Mouse (Mus musculus): ENCODE data around the gene Golph3. TPM values are rescaled to one million over a fixed set of nuclear protein-coding genes. Genes with fewer than 3 reads are reported as not detected.

Gene Golph3
- total RNA-seq (2014; rRNA removed), result 132 and 134 TPM in 2 replicates
- 59.5 and 63.6 TPM in 2 replicates for polyA plus RNA-seq (2015; fragmentation: Nextera tagmentation; extraction: Ambion mirVana)

DNA sequence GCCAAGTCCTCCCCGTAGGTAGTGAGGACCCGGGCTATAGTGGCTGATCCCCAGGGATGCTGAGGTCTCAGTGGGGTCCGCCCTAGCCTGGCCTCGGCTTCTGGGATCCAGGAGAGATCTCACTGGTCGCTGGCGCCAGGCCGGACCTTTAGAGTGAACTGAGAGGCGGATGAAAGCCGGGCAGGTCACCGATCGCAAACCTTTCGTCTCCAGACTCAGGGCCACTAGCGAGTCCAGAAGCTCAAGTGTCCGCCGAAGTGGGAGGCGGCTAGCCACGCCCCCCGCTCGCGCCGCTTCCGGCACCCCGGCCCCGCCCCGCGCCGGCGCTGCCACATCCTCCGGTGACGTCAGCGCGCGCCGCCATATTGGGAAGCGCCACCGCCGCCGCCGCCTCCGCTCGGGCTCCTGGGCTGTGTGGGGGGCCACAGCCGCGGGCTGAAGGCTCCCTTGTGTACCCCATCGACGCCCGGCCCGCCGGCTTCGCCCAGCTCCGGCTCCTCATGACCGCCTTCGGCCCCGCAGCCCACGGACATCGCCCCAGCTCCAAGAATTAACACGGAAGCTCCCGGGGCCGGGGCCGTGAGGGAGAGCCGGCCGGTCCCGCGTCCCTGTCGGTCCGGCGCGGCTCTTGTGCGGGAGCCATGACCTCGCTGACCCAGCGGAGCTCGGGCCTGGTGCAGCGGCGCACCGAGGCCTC is at the start of gene Golph3:
Gene Golph3, plus strand, starts transcription at position 360 of the 697 bp plus-strand sequence.
- peak; percentile 98 for DNase-seq (ENCODE audit: low spot score)
- WGBS, result under 1% methylated on average over 70 of the region's 74 CpGs
- no peaks in the 10 kb centered on the region for H3K27me3 ChIP-seq (ENCODE audit: insufficient read depth, low read length)
- H3K4me2 ChIP-seq (ENCODE audit: low read depth, low read length), result peak within 1 kb of the TSS; percentile 82
- H3K36me3 ChIP-seq (ENCODE audit: insufficient read depth, low read length), result no peaks in the 10 kb centered on the region
- peak within 1 kb of the TSS; percentile 96 for H3K27ac ChIP-seq
- no peak for TF ChIP-seq CTCF (IDR thresholded peaks at IDR 0.05; ENCODE audit: low read depth)
- H3K9me3 ChIP-seq (ENCODE audit: low read length), result no peaks in the 10 kb centered on the region
- peak; percentile 98 for ATAC-seq
- peak within 1 kb of the TSS; percentile 95 for H3K9ac ChIP-seq (replicated peaks; ENCODE audit: low read length)
- peak within 1 kb of the TSS; percentile 95 for H3K4me3 ChIP-seq (ENCODE audit: low read length)
- peaks cover 14% of the 10 kb centered on the region for H3K4me1 ChIP-seq (ENCODE audit: insufficient read depth, low read length)

DNA sequence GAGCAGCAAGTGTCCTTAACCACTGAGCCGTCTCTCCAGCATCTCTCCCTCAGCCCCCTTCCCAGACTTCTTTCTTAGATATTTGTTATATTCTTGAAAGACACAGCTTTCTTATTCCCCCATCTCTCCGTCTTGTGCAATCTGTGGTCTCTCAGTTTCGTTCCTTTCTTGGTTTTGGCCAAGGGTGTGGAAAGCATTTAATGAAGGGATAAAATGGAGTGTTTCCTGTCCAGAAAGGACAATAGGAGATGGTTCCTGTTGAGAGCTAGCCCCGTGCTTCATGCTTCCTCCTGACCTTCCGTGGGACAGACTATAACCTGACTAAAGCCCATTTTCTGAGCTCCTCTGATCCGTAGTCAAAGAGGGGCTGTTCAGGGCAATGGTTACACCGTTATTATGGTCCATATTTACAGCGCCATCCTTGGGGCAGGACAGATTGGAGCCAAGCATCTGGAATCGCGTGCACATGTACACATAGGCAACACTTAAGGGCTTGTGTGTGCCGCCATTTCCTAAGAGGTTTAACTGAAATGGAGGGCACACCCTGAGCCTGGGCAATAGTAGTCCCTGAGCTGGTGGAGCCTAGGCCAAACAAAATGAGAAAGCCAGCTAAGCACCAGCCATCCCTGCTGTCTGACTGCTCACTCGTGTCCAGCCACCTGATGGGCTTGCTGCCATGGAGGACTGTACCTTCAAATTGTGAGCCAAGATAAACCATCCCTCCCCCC is 47.8 kb upstream of the Golph3 start:
- peaks cover 18% of the 10 kb centered on the region for H3K36me3 ChIP-seq (ENCODE audit: insufficient read depth, low read length)
- DNase-seq (ENCODE audit: low spot score) (no peak), ATAC-seq (0 out of 2 replicates have a peak, but pooled peaks have one; percentile 35)
- TF ChIP-seq CTCF (IDR thresholded peaks at IDR 0.05; ENCODE audit: low read depth), result no peak
- H3K4me2 ChIP-seq (ENCODE audit: low read depth, low read length), result no peak overlapping the region
- H3K27me3 ChIP-seq (ENCODE audit: insufficient read depth, low read length), result no peaks in the 10 kb centered on the region
- no peaks in the 10 kb centered on the region for H3K9me3 ChIP-seq (ENCODE audit: low read length)
- no peak overlapping the region for H3K4me3 ChIP-seq (ENCODE audit: low read length)
- H3K4me1 ChIP-seq (ENCODE audit: insufficient read depth, low read length), result no peaks in the 10 kb centered on the region
- H3K9ac ChIP-seq (replicated peaks; ENCODE audit: low read length), result no peak overlapping the region
- WGBS, result 79% methylated on average over 12 of the region's 12 CpGs
- H3K27ac ChIP-seq, result no peak overlapping the region

DNA sequence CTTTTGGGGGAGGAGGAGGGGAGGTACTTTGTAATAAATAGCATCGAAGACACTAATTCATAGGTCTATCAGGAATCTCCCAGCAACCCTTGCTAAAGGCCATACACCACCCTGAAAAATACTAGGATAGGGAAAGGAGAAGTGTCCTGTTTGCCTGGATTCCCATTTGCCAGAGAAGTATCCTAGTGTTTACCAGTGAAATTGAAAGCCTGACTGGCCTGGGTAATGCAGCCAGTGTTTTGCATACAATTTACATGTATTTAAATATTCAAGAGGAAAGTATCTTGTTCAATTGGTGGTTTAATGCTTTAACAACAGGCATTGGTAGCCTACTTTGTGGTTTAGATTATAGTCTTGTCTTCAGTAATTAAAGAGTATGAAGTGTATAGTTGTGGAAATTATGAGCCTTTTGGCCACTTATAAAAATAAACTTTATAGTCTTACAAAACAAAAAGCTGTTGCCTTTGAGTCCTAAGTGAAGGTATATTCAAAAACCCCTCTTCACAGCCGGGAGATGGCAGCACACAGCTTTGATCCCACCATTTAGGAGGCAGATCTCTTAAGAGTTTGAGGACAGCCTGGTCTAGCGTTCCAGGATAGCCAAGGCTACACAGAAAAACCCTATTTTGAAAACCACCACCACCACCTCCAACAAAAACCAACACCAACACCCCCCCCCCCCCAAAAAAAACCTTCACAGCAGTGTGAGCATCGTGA is 47.0 kb upstream of the Golph3 start:
- Histone ChIP-seq H3K9me3 (ENCODE audit: low read length) (no peaks in the 10 kb centered on the region), H3K4me3 (ENCODE audit: low read length) (no peak overlapping the region), H3K4me2 (ENCODE audit: low read depth, low read length) (no peak overlapping the region), H3K9ac (replicated peaks; ENCODE audit: low read length) (no peak overlapping the region), H3K4me1 (ENCODE audit: insufficient read depth, low read length) (no peaks in the 10 kb centered on the region), H3K27me3 (ENCODE audit: insufficient read depth, low read length) (no peaks in the 10 kb centered on the region), H3K27ac (no peak overlapping the region), H3K36me3 (ENCODE audit: insufficient read depth, low read length) (peaks cover 18% of the 10 kb centered on the region)
- WGBS, result 60% methylated on average over 4 of the region's 4 CpGs
- TF ChIP-seq CTCF (IDR thresholded peaks at IDR 0.05; ENCODE audit: low read depth), result 0 out of 2 replicates have a peak, but pooled peaks have one; percentile 20
- DNase-seq (ENCODE audit: low spot score), result peak; percentile 10
- ATAC-seq, result no peak

DNA sequence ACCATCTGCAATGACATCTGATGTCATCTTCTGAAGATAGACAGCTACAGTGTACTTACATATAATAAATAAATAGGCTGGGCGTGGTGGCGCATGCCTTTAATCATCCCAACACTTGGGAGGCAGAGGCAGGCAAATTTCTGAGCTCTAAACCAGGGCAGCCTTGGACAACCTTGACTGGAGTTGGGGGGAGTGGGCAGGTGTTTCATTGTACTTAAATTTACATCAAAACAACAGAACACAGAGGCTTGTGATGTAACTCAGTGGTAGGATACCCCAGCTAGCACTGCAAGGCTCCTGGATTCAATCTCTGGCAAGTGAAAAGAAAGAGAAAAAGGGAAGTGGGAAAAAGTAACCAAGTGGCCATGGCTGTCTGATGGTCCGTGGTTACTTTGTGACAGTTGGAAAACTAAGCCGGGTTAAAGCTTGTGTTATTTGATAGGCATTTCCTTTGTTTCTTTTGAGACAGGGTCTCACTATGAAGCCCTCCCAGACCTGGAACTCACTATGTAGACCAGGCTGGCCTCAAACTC is 46.1 kb upstream of the Golph3 start:
- Histone ChIP-seq H3K9ac (replicated peaks; ENCODE audit: low read length) (no peak overlapping the region), H3K4me1 (ENCODE audit: insufficient read depth, low read length) (no peaks in the 10 kb centered on the region), H3K4me3 (ENCODE audit: low read length) (no peak overlapping the region), H3K27ac (no peak overlapping the region), H3K4me2 (ENCODE audit: low read depth, low read length) (no peak overlapping the region), H3K9me3 (ENCODE audit: low read length) (no peaks in the 10 kb centered on the region), H3K36me3 (ENCODE audit: insufficient read depth, low read length) (peaks cover 11% of the 10 kb centered on the region), H3K27me3 (ENCODE audit: insufficient read depth, low read length) (no peaks in the 10 kb centered on the region)
- DNase-seq (ENCODE audit: low spot score), result no peak
- ATAC-seq, result no peak
- WGBS, result 81% methylated on average over 4 of the region's 4 CpGs
- no peak for TF ChIP-seq CTCF (IDR thresholded peaks at IDR 0.05; ENCODE audit: low read depth)

DNA sequence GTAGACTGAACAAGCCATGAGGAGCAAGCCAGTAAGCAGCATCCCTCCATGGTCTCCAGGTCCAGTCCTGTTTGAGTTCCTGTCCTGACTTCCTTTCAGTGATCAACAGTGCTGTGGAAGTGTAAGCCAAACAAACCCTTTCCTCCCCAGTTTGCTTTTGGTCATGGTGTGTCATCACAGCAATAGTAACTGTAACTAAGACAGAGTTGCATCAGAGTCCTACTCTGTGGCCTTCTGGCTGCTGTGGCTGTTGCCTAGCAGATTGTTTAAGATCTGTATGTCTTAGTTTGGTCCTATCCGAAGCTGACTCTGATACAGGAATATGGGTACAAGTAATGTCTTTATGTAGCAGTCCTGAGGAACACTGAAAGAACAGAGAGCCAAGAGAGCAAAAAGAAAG is 41.4 kb upstream of the Golph3 start:
- 97% methylated on average over 1 of the region's 1 CpGs for WGBS
- Histone ChIP-seq H3K9me3 (ENCODE audit: low read length) (no peaks in the 10 kb centered on the region), H3K4me3 (ENCODE audit: low read length) (no peak overlapping the region), H3K36me3 (ENCODE audit: insufficient read depth, low read length) (no peaks in the 10 kb centered on the region), H3K4me2 (ENCODE audit: low read depth, low read length) (no peak overlapping the region), H3K9ac (replicated peaks; ENCODE audit: low read length) (no peak overlapping the region), H3K27ac (no peak overlapping the region), H3K27me3 (ENCODE audit: insufficient read depth, low read length) (no peaks in the 10 kb centered on the region), H3K4me1 (ENCODE audit: insufficient read depth, low read length) (no peaks in the 10 kb centered on the region)
- DNase-seq (ENCODE audit: low spot score) (no peak), ATAC-seq (no peak)
- no peak for TF ChIP-seq CTCF (IDR thresholded peaks at IDR 0.05; ENCODE audit: low read depth)

DNA sequence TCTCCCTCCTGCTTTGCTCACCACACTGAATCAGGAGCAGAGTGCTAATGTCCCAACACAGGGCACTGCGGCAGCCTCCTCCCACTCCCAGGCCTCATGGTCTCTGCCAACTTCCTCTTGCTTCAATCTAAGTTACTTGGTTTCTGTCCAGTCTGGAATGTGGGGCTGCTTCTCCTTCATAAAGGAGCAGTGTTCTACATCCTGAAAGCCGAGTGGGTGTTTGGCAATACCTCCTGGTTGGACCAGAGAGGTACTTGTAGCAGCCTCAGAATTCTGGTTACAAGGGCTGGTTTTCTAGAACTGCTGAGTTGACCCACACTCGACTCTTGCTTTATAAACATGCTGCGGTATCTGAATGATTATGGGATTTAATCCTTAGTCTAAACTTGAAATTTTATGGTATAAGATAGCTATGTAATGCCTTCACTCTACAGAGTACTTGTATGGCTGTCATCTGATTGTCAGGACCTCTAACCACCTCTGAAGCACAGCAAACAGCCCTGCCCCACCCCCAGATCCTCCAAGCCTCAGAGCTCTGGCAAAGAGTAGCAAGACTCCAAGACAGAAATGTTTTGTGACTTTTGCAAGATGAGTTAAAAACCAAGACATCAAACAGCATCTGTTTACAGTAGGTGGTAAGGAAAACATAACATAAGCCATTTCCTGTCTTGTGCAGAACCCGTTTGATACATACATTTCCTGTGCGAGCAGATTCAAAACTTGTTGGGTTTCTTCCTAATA is 36.3 kb upstream of the Golph3 start:
- Histone ChIP-seq H3K4me3 (ENCODE audit: low read length) (no peak overlapping the region), H3K4me2 (ENCODE audit: low read depth, low read length) (no peak overlapping the region), H3K9me3 (ENCODE audit: low read length) (no peaks in the 10 kb centered on the region), H3K27me3 (ENCODE audit: insufficient read depth, low read length) (no peaks in the 10 kb centered on the region), H3K9ac (replicated peaks; ENCODE audit: low read length) (no peak overlapping the region), H3K27ac (peak overlapping the region; percentile 7; the same call in 1 of the 2 replicates), H3K36me3 (ENCODE audit: insufficient read depth, low read length) (no peaks in the 10 kb centered on the region), H3K4me1 (ENCODE audit: insufficient read depth, low read length) (no peaks in the 10 kb centered on the region)
- whole genome bisulfite sequencing, result 68% methylated on average over 6 of the region's 6 CpGs
- ATAC-seq (peak; percentile 84), DNase-seq (ENCODE audit: low spot score) (peak; percentile 47)
- TF ChIP-seq CTCF (IDR thresholded peaks at IDR 0.05; ENCODE audit: low read depth), result no peak

Data from hindbrain, postnatal 0 days (tissue).